Mouse (Mus musculus): ENCODE data around the gene Slc35e4.

DNA sequence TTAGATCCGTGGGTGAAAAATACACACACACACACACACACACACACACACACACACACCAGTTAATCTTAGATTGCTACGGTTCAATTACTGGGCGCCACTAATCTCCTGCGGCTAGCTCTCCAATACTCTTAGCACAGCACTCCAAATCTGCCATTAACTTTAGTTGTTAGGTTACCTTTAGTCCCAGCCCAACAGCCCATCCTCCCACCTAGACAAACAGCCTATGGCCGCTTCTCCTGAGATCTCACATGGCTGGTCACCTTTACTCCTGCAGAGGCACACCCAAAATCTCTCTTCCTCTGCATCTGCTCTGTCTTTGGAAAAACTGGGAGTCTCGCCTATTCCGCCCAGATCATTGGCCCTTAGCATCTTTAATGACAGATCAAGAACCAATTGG, 26.9 kb upstream of the Slc35e4 start:
- no peak for TF ChIP-seq CTCF (IDR thresholded peaks at IDR 0.05; ENCODE audit: low read depth, low read length)
- TF ChIP-seq TAL1 (conservative IDR thresholded peaks at IDR 0.05; ENCODE audit: low read depth, low read length), result no peak
- no peak for TF ChIP-seq GATA2 (IDR thresholded peaks at IDR 0.05; ENCODE audit: borderline replicate concordance, low read depth, low read length)
